In genomic region chr4:123916748-123917547, GRCm38 (mm10) we compare ENCODE assay signal across 8 mouse cellular contexts. TPM values are rescaled to one million over a fixed set of nuclear protein-coding genes. Genes with fewer than 3 reads are reported as not detected.
DNase-seq lines count a peak whose midpoint lies in the region; ATAC-seq and TF ChIP-seq lines count a peak whose summit lies in the region.

TSS of gene Rragc (plus strand) at chr4:123917446.

- no peak for TF ChIP-seq CTCF in cortical plate, adult 2 months (IDR thresholded peaks at IDR 0.05; ENCODE audit: extremely low read depth, insufficient read depth, low read length)

- peak; percentile 100 for DNase-seq in gastrocnemius, postnatal 10 days
- DNase-seq in induced T-regulatory cell, adult 2 months (ENCODE audit: low read depth): peak; percentile 99
- DNase-seq in left cerebral cortex, adult 9 months (ENCODE audit: low spot score in 2 of 2): peak; percentile 99 to 100
- peak; percentile 100 for DNase-seq in right cerebral cortex, postnatal 14 days
- DNase-seq in urinary bladder, postnatal 36 days (ENCODE audit: low spot score in 2 of 2): peak; percentile 100

- H3K4me3 ChIP-seq in cortical plate, adult 2 months (ENCODE audit: insufficient read depth, low read length): peak within 1 kb of the TSS; percentile 76

- H3K4me1 ChIP-seq in cortical plate, adult 2 months (ENCODE audit: control insufficient read depth, insufficient read depth, low read length): peaks cover 3% of the 10 kb centered on the region; the same call in 1 of the 2 replicates

- peak; percentile 99 for ATAC-seq in activated CD4-positive, CD25-positive, alpha-beta regulatory T cell, adult 4 months
- peak; percentile 93 for ATAC-seq in megakaryocyte progenitor cell, adult 5-6 weeks (replicated peaks; ENCODE audit: poor library complexity)

- H3K27ac ChIP-seq in cortical plate, adult 2 months (ENCODE audit: insufficient read depth, low read length): peak within 1 kb of the TSS; percentile 95

- peak; percentile 60; the same call in 1 of the 2 replicates for TF ChIP-seq POLR2A in cortical plate, adult 2 months (IDR thresholded peaks at IDR 0.05; ENCODE audit: extremely low read depth, insufficient read depth, low read length)

RNA-seq across cellular contexts. Expression of gene Rragc, which starts in this region (rescaled TPM):
- polyA plus RNA-seq in activated CD4-positive, CD25-positive, alpha-beta regulatory T cell, adult 4 months (2017; shearing (Covaris generic)): 1 to 10 TPM; 6.3 to 8.5 TPM
- polyA plus RNA-seq in cortical plate, adult 2 months (2012; rRNA removed): 72.9 and 73.0 TPM in 2 replicates
- total RNA-seq in gastrocnemius, postnatal 10 days (2021): 10 to 100 TPM; 28.8 to 34.0 TPM
- 33.7 and 42.3 TPM in 2 replicates for total RNA-seq in megakaryocyte progenitor cell, adult 5-6 weeks (2015)
- total RNA-seq in megakaryocyte progenitor cell, adult 5-6 weeks (2017): 35.7 and 37.0 TPM in 2 replicates

Comparison
In these comparisons a context has a peak if more than half of its experiments do, and no peak if none do; other contexts are left out.
1. Peak in every context shown above with its lines: DNase-seq, ATAC-seq, H3K4me3 ChIP-seq and H3K27ac ChIP-seq.